Mouse (Mus musculus): ENCODE results near the gene Mapk12. TPM values are rescaled to one million over a fixed set of nuclear protein-coding genes. Genes with fewer than 3 reads are reported as not detected.

The Mapk12 gene
- total and polyA plus RNA-seq, 3 experiments = 0.21 TPM; not detected in 2

- in situ Hi-C loops (cut with MboI; ENCODE audit: low pct_ligation_motif_present, low pct_unique_long_range_greater_than_20kb, low sequenced_read_pairs) (no loop called here), dilution Hi-C loops (cut with MboI; ENCODE audit: extremely low pct_ligation_motif_present, extremely low pct_unique_long_range_greater_than_20kb, low sequenced_read_pairs) (no loop called here)
- H3K36me3 ChIP-seq (replicated peaks in 1 of 2; ENCODE audit: control insufficient read depth in 1 of 2, insufficient read depth in 1 of 2, low read length in 1 of 2) = peaks cover 62 to 69% of the 10 kb centered on the region in 2 experiments
- no peak for DNase-seq (ENCODE audit: extremely low read depth)
- H3K4me3 ChIP-seq (replicated peaks in 1 of 3; ENCODE audit: low read depth in 2 of 3, low read length in 2 of 3, poor library complexity in 1 of 3) = no peak overlapping the region
- peaks cover 0 to 14% of the 10 kb centered on the region in 2 experiments; a peak in 2 of 4 replicates for H3K4me1 ChIP-seq (ENCODE audit: control insufficient read depth in 1 of 2, insufficient read depth in 2 of 2)
- H3K79me2 ChIP-seq (replicated peaks; ENCODE audit: control insufficient read depth, extremely low read depth, insufficient read depth, poor library complexity, severe bottlenecking) = no peaks in the 10 kb centered on the region
- no peak overlapping the region for H3K27ac ChIP-seq (ENCODE audit: insufficient read depth, low read depth)
- H3K27me3 ChIP-seq (replicated peaks) = peaks cover 3% of the 10 kb centered on the region
- no peak for TF ChIP-seq RAD21 (IDR thresholded peaks at IDR 0.05; ENCODE audit: low read depth, low read length)
- TF ChIP-seq ZMIZ1 (IDR thresholded peaks at IDR 0.05; ENCODE audit: low read depth, low read length) = no peak
- no peak for TF ChIP-seq PAX5 (IDR thresholded peaks at IDR 0.05; ENCODE audit: low read length)
- TF ChIP-seq RCOR1 (conservative IDR thresholded peaks at IDR 0.05; ENCODE audit: low read depth, low read length) = no peak
- no peak for TF ChIP-seq ZKSCAN1 (IDR thresholded peaks at IDR 0.05; ENCODE audit: borderline replicate concordance, low read depth, low read length)
- TF ChIP-seq MYC (IDR thresholded peaks at IDR 0.05; ENCODE audit: low read depth, low read length) = no peak
- TF ChIP-seq MXI1 (IDR thresholded peaks at IDR 0.05; ENCODE audit: low read depth, low read length) = no peak
- TF ChIP-seq SMC3 (IDR thresholded peaks at IDR 0.05; ENCODE audit: low read depth, low read length) = no peak
- TF ChIP-seq BHLHE40 (IDR thresholded peaks at IDR 0.05; ENCODE audit: low read depth, low read length) = no peak
- TF ChIP-seq USF2 (conservative IDR thresholded peaks at IDR 0.05; ENCODE audit: low read depth, low read length) = no peak
- H3K9me3 ChIP-seq (replicated peaks; ENCODE audit: low read length) = no peaks in the 10 kb centered on the region
- H3K9ac ChIP-seq (ENCODE audit: insufficient read depth, low read depth) = no peak overlapping the region
- no peak overlapping the region for H3K4me2 ChIP-seq (ENCODE audit: insufficient read depth, low read depth, poor library complexity, severe bottlenecking)
These were observed 18.0 kb upstream of the Mapk12 start for GRCm38 (mm10) chr15:89158516-89158915.

- Histone ChIP-seq H3K4me1 (ENCODE audit: control insufficient read depth in 1 of 2, insufficient read depth in 2 of 2) (peaks cover 0 to 14% of the 10 kb centered on the region in 2 experiments; a peak in 2 of 4 replicates), H3K36me3 (replicated peaks in 1 of 2; ENCODE audit: control insufficient read depth in 1 of 2, insufficient read depth in 1 of 2, low read length in 1 of 2) (peaks cover 62 to 67% of the 10 kb centered on the region in 2 experiments), H3K9ac (ENCODE audit: insufficient read depth, low read depth) (no peak overlapping the region), H3K4me3 (replicated peaks in 1 of 3; ENCODE audit: low read depth in 2 of 3, low read length in 2 of 3, poor library complexity in 1 of 3) (no peak overlapping the region), H3K79me2 (replicated peaks; ENCODE audit: control insufficient read depth, extremely low read depth, insufficient read depth, poor library complexity, severe bottlenecking) (no peaks in the 10 kb centered on the region), H3K27me3 (replicated peaks) (peaks cover 3% of the 10 kb centered on the region), H3K4me2 (ENCODE audit: insufficient read depth, low read depth, poor library complexity, severe bottlenecking) (no peak overlapping the region), H3K9me3 (replicated peaks; ENCODE audit: low read length) (no peaks in the 10 kb centered on the region), H3K27ac (ENCODE audit: insufficient read depth, low read depth) (no peak overlapping the region)
- peak; percentile 88 for DNase-seq (ENCODE audit: extremely low read depth)
- TF ChIP-seq SMC3 (IDR thresholded peaks at IDR 0.05; ENCODE audit: low read depth, low read length) = peak; percentile 84
- peak; percentile 78 to 79 for TF ChIP-seq CTCF (conservative IDR thresholded peaks at IDR 0.05 in 1 of 2, IDR thresholded peaks at IDR 0.05 in 1 of 2; ENCODE audit: low read depth in 2 of 2, low read length in 2 of 2)
- TF ChIP-seq TBP (conservative IDR thresholded peaks at IDR 0.05; ENCODE audit: low read depth, low read length) = no peak
- TF ChIP-seq RAD21 (IDR thresholded peaks at IDR 0.05; ENCODE audit: low read depth, low read length) = peak; percentile 67
- dilution Hi-C loops (cut with MboI; ENCODE audit: extremely low pct_ligation_motif_present, extremely low pct_unique_long_range_greater_than_20kb, low sequenced_read_pairs) = no loop called here
- in situ Hi-C loops (cut with MboI; ENCODE audit: low pct_ligation_motif_present, low pct_unique_long_range_greater_than_20kb, low sequenced_read_pairs) = no loop called here
These were observed 17.5 kb upstream of the Mapk12 start for GRCm38 (mm10) chr15:89157954-89158353.

- Histone ChIP-seq H3K27me3 (replicated peaks) (peaks cover 35% of the 10 kb centered on the region), H3K36me3 (replicated peaks in 1 of 2; ENCODE audit: control insufficient read depth in 1 of 2, insufficient read depth in 1 of 2, low read length in 1 of 2) (peaks cover 18% of the 10 kb centered on the region in 2 experiments), H3K4me3 (replicated peaks in 1 of 3; ENCODE audit: low read depth in 2 of 3, low read length in 2 of 3, poor library complexity in 1 of 3) (no peak overlapping the region), H3K9ac (ENCODE audit: insufficient read depth, low read depth) (no peak overlapping the region), H3K4me1 (ENCODE audit: control insufficient read depth in 1 of 2, insufficient read depth in 2 of 2) (peaks cover 14 to 21% of the 10 kb centered on the region in 2 experiments), H3K79me2 (replicated peaks; ENCODE audit: control insufficient read depth, extremely low read depth, insufficient read depth, poor library complexity, severe bottlenecking) (no peaks in the 10 kb centered on the region), H3K27ac (ENCODE audit: insufficient read depth, low read depth) (no peak overlapping the region), H3K4me2 (ENCODE audit: insufficient read depth, low read depth, poor library complexity, severe bottlenecking) (no peak overlapping the region), H3K9me3 (replicated peaks; ENCODE audit: low read length) (no peaks in the 10 kb centered on the region)
- TF ChIP-seq ZC3H11A (IDR thresholded peaks at IDR 0.05; ENCODE audit: low read depth, low read length) = no peak
- no peak for TF ChIP-seq MXI1 (IDR thresholded peaks at IDR 0.05; ENCODE audit: low read depth, low read length)
- no peak for TF ChIP-seq SMC3 (IDR thresholded peaks at IDR 0.05; ENCODE audit: low read depth, low read length)
- TF ChIP-seq GABPA (IDR thresholded peaks at IDR 0.05; ENCODE audit: insufficient replicate concordance, low read depth, low read length) = no peak
- no peak for TF ChIP-seq POLR2AphosphoS2 (IDR thresholded peaks at IDR 0.05; ENCODE audit: low read depth, low read length)
- no peak for TF ChIP-seq MAX (IDR thresholded peaks at IDR 0.05; ENCODE audit: low read length)
- in situ Hi-C loops (cut with MboI; ENCODE audit: low pct_ligation_motif_present, low pct_unique_long_range_greater_than_20kb, low sequenced_read_pairs) (no loop called here), dilution Hi-C loops (cut with MboI; ENCODE audit: extremely low pct_ligation_motif_present, extremely low pct_unique_long_range_greater_than_20kb, low sequenced_read_pairs) (no loop called here)
- no peak for DNase-seq (ENCODE audit: extremely low read depth)
These were observed 11.8 kb upstream of the Mapk12 start for GRCm38 (mm10) chr15:89152312-89152711.

Measured in CH12.LX (cell line).